Mouse (Mus musculus) fat pad, adult 2 months (tissue): Measurements from ENCODE around the gene Srcap.
"Not testable (repeated sequence)": the region's sequence is repeated elsewhere in the genome, so short reads cannot be mapped to it uniquely, and the experiment has no call there.

Experiments used
- DNase-seq: peaks from one replicate; pipeline ENCODE4 v3.0.0-alpha.2; 2011; ENCODE audit warnings: low read depth, low spot score; ENCODE audit errors: extremely low read depth

Gene Srcap

DNA sequence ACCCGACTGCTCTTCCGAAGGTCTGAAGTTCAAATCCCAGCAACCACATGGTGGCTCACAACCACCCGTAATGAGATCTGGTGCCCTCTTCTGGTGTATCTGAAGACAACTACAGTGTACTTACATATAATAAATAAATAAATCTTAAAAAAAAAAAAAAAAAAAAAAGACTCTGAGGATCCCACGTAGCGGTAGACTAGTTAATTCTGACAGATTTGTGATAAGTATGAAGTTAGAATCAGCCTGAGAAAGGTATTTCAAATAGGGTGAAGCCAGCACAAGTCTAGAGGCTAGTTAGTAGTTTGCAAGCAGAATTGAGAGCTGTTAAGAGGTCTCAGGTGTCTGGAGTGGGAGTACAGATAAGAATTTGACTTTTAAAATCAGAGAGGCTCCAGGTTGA lies 23.4 kb upstream of the Srcap start:
- not testable (repeated sequence) for DNase-seq

DNA sequence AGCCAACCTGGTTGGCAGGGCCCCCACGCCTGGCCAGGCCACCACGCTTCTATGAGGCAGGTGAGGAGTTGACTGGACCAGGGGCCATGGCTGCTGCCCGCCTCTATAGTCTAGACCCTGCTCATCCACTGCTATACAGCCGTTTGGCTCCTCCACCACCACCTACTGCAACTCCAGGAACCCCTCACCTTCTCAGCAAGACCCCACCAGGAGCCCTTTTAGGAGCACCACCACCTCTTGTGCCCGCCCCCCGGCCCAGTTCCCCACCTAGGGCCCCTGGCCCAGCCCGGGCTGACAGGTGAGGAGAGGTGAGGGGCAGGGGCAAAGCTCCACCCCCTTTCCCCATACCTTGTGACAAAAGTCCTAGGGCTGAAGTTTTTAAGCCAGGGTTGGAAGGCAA lies 21.8 kb upstream of the Srcap start:
- DNase-seq, result no peak

DNA sequence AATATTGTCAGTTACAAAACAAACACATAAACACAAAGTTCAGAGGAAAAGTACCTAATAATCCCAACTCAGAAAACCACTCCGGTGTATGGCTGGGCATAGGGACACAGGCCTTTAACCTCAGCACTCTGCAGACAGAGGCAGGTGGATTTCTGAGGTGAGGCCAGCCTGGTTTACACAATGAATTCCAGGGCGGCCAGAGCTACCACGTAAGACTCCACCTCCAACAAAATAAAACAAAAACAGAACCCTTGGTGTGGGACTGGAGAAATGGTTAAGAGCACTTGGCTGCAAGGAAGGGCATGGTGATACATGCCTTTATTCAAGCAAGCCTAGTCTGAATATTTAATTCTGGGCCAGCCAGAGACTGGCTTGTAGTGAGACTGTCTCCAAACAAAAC lies 19.9 kb upstream of the Srcap start:
- no peak for DNase-seq

- DNase-seq, result no peak
Measured at GRCm38 (mm10) chr7:127494648-127495047, 17.1 kb upstream of the Srcap start.

DNA sequence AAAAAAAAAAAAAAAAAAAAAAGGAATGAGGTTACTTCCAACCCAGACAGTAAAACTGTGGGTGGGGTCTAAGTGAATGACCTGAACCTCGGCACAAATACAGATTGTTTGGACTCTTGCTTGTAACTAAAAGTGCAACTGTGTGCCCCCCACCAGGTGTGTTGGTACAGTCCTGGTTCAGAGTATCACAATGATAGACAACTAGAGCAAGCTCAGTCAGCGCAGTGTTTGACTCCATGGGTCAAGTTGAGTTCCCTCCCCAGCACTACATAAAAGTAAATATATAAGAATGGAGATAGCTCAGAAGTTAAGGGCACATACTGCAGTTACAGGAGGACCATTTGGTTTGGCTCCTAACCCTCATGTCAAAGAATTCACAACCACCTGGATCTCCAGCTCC lies 14.4 kb upstream of the Srcap start:
- no peak for DNase-seq

DNA sequence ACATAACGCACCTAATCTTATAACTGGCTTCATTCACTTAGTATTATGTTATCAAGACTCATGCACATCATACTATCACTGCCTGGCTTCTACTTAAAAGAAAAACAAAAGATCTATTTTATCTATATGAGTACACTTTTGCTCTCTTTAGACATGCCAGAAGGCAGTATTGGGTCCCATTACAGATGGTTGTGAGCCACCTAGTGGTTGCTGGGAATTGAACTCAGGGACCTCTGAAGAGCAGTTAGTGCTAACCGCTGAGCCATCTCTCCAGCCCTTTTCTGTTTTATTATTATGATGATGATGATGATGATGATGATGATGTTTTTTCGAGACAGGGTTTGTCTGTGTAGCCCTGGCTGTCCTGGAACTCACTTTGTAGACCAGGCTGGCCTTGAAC lies 13.4 kb upstream of the Srcap start:
- DNase-seq, result no peak

DNA sequence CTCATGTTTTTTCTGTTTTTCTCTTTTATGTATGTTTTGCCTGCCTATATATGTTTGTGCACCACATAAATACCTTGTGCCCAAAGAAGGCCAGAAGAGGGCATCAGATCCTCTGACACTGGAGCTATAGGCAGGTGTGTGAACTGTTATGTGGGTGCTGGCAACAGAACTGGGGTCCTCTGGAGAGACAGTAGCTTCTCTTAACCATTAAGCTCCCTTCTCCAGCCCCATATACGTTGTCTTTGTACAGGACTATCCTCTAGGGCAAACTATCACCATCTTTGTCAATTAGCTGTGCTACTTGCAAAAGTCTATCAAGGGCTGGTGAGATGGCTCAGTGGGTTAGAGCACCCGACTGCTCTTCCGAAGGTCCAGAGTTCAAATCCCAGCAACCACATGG lies 3.5 kb upstream of the Srcap start:
- no peak for DNase-seq

- DNase-seq, result not testable (repeated sequence)
Measured at GRCm38 (mm10) chr7:127509830-127510229, 2.0 kb upstream of the Srcap start.

GRCm38 (mm10) chr7:127511241-127511640 lies 542 bp upstream of the Srcap start:
- no peak for DNase-seq

DNA sequence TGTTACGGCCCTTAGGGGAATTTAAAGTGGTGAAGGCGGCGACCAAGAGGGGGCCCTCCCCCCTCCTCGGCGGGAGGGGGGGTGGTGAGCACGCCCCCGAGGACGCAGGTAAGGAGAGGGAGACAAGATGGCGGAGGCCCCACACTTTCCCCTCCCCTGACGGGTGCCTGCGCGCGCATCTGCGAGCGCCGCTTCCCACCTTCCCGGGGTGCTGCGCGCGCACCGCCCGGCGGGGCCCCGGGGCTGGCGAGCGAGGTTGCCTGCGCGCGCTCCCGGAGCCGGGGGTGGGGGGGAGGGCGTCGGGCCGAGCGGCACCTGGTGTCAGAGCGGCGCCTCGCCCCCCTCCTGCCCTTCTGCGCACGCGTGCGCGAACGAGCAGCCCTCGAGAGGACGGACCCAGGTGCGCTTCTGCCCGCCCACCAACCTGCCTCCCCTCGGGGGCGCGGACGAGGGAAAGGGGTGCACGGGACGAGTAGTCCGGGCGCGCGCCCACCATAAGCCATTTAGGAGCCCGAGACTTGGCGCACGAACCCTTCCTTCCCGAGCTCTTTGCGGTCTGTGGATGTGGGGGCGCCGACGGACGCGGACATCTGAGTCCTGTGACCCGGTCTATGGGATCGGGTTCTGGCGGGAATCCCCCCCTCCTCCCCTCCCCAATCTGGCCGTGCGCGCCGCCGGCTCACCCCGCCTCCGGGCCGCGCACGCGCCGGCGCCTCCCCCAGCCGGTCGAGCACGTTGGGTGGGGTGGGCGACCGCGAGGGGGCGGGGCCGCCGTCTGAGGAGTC lies 640 bp downstream of the Srcap start:
- DNase-seq, result no peak

GRCm38 (mm10) chr7:127513016-127513390 lies 1.2 kb downstream of the Srcap start:
- no peak for DNase-seq

- DNase-seq, result no peak
Measured at GRCm38 (mm10) chr7:127513781-127514180, 2.0 kb downstream of the Srcap start.

DNA sequence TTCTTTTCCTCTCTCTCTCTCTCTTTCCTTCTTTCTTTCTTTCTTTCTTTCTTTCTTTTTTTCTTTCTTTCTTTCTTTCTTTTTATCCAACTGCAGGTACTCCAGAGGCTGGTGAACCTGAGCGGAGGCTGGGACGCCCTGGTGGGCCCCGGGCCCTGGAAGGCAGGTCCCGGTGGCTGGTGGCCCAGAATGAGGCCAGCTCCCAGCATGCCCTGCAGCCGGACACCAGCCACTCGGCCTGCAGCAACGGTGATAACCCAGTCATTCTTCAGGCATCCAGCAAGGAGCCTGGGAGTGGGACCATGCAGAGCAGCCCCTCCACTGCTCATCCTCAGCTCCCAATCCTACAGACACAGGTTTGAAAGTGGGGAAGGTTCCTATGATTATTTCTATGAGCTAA lies 4.1 kb downstream of the Srcap start:
- DNase-seq, result no peak

DNA sequence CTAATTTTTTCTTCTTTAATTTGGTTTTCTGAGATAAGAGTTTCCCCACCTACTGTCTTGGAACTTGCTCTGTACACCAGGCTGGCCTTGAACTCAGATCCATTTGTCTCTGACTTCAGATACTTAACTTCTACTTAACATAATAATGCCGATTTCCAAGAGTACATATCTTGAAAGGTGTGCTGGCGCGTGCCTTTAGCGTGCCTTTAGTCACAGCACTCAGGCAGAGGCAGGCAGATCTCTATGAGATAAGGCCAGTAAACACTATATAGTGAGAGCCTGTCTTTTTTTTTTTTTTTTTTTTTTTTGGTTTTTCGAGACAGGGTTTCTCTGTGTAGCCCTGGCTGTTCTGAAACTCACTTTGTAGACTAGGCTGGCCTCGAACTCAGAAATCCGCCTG lies 4.6 kb downstream of the Srcap start:
- no peak for DNase-seq

GRCm38 (mm10) chr7:127519284-127519683 lies 7.5 kb downstream of the Srcap start, which contains the start of gene Gm42715:
Gm42715 (plus strand) TSS chr7:127519584.
- no peak for DNase-seq

DNA sequence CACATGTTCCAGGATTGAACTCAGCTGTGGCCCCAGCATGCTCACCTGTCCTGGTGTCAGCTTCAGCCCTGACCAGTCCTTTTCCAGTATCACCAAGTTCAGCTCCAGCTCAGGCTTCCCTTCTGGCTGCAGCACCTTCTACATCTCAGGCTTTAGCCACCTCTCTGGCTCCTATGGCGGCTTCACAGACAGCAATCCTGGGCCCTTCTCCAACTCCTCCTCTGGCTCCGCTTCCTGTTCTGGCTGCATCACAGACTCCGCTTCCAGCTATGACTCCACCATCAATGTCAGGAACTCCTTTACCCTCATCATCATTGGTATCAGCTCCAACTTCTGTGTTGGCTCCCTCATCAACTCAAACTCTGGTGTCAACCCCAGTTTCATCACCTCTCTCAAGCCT lies 29.9 kb downstream of the Srcap start:
- no peak for DNase-seq

DNA sequence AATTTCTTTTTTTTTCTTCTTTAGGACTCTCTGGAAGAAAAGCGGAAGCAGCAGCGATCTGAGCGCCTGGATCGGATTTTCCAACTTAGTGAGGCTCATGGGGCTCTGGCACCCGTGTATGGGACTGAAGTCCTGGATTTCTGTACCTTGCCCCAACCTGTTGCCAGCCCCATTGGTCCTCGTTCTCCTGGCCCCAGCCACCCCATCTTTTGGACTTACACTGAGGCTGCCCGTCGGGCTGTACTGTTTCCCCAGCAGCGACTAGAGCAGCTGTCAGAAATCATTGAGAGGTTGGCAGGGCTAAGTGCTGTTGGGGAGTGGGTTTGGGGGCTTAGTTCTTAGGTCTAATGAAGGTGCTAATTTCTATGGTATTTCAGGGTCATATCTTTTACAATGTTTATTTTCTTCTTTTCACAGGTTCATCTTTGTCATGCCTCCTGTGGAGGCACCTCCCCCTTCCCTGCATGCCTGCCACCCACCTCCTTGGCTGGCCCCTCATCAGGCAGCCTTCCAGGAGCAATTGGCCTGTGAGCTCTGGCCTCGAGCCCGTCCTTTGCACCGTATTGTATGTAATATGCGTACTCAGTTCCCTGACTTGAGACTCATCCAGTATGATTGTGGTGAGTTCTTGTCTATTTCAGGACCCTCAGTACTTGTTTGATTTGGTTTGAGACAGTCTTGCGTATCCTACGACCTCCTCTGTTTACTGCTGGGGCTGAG lies 37.5 kb downstream of the Srcap start:
- DNase-seq, result no peak

- DNase-seq, result no peak
Measured at GRCm38 (mm10) chr7:127551558-127551957, 39.8 kb downstream of the Srcap start.

DNA sequence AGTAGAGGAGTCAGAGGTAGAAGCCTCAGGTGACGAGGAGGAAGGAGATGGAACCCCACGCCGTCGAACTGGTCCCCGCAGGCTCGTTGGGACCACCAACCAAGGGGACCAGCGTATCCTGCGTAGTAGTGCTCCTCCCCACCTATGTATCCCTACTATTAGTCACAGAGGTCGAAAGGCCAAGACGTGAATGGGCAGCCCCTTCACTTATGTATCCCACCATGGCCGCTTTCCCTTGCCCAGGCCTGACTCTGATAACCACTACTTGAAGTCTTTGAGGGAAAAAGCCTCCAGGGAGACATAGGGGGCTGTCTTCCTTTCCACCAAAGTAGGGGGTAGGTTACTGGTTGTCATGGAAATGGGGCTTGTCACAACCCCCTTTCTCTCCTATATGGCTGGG lies 48.8 kb downstream of the Srcap start:
- no peak for DNase-seq

DNA sequence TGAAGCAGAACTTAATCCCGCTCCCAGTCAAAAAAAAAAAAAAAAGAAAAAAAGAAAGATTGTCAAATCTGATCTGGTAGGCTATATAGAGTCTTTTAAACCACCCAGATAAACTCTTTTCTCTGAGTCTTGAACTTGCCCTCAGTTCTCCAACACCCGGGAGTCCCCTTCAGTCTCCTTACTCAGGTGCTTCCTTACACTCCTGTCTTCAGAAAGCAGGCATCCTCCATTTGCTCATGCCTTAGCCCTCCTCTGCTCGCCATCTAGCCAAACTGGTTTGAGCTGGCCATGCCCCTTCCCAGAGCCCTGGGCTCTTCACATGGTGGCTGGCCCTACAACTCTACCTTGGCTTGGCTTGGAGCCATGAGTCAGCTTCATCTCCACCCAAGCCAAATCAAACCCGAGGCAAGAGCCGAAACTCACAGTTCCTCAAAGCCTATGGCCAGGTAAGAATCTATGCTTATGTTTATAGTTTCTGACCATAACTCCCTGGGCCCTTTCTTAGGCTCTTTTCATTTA lies 49.6 kb downstream of the Srcap start, which contains the start of gene Tmem265:
TSS of gene Tmem265 (plus strand) at position 51 of the 519 bp plus-strand sequence.
- DNase-seq, result peak; percentile 61

GRCm38 (mm10) chr7:127564381-127565150 lies 52.8 kb downstream of the Srcap start:
- DNase-seq, result peak; percentile 70
